Mouse (Mus musculus) hindlimb bud, embryonic 11.5 days (tissue): ENCODE measurements around the gene Rxra.

ENCODE experiments used
- DNase-seq: peaks from one replicate; pipeline ENCODE4 v3.0.0-alpha.2; 2012; ENCODE audit warnings: low read depth, low spot score; ENCODE audit errors: extremely low spot score

Gene Rxra

DNA sequence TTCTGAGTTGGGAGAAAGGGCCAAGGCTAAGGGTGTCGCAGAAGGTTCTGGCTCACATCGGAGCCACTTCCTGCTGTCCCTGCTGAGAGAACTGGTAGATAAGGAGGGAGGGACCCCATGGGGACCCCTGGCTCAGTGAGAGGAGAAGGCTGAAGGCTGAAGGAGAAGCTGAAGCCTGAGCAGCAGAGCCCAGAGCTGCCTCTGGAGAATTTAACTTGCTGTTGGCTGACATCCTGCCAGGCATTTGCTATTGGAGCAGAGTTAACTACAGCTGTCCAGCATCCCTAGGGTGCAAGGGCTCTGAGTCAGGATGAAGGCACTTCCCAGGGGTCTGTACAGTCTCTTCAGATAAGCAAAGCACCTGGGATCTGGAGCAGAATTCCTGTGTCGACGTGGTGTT, 122.8 kb downstream of the Rxra start:
- DNase-seq, result no peak

GRCm38 (mm10) chr2:27801041-27801440, 124.8 kb downstream of the Rxra start:
- no peak for DNase-seq

DNA sequence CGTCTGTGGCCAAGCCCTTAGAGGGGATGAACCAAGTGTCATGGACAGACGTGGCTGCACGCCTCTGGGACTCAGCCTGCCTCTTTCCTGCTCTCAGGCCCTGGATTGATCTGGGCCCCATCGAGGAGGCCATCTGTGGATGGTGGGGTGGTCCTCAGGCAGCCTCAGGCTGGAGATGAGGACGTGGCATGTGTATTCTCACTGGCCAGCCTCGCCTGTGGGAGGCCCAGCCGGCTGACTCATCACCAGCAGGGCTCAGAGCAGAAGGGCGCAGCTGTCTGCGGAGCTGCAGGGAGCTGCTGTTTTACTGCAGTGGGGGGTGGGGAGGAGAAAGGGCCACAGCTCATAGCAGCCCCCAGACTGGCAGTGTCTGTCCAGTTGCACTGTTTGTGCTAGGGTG, 126.3 kb downstream of the Rxra start:
- DNase-seq, result no peak

GRCm38 (mm10) chr2:27806691-27807090, 130.5 kb downstream of the Rxra start:
- no peak for DNase-seq

DNA sequence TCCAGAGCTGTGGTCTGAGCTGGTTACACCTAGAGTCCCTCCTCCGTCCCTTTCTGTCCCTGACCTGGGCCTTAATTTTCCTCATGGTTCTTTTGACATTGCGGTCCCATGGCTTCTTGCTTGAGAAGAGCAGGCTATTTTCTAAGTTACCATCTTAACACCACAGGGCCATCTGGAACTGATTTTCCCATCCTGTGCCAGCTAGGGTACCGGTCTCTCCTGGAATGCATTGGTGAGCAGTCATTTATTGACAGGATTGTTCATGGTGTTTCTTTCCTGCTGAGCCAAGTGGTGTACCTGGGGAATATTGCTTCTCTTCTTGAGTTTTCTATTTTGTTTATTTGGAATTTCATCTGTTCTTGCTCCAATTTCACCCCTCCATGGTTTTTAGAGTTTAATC, 131.4 kb downstream of the Rxra start:
- DNase-seq, result no peak

DNA sequence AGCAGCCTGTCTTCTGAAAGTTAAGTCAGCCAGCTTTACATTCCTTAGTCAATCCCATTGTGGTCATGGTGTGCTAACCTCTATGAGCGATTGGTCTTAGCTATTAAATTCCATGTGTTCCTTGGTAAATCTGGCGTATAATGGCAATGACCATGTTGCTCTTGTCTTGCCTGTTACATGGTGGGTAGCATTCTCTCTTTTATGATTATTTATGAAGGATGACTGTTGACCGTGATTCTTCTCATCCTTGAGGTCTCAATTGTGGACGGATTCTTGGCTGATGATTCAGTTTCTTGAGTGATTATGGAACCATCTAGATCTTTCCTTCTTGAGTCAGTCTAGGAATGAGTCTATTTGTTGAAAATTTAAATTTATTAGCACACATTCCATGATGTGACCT, 133.7 kb downstream of the Rxra start:
- DNase-seq, result no peak
